Mouse (Mus musculus): ENCODE data around the gene Pigk.

GRCm38 (mm10) chr3:152841264-152841663, 127.4 kb downstream of the Pigk start:
- TF ChIP-seq CTCF (IDR thresholded peaks at IDR 0.05; ENCODE audit: low read depth) (no peak), EP300 (IDR thresholded peaks at IDR 0.05; ENCODE audit: low read depth) (no peak)
